Mouse (Mus musculus): ENCODE results near the gene Rictor. TPM values are rescaled to one million over a fixed set of nuclear protein-coding genes. Genes with fewer than 3 reads are reported as not detected.

Rictor gene
- total and polyA plus RNA-seq, 3 experiments, result 10.3 to 10.6 TPM; not detected in 1

- DNase-seq (ENCODE audit: low read depth, low spot score), result no peak
- Histone ChIP-seq H3K9ac (ENCODE audit: control insufficient read depth, low read depth, low read length, poor library complexity, severe bottlenecking) (no peak overlapping the region), H3K79me2 (ENCODE audit: control insufficient read depth, insufficient read depth, low read length, poor library complexity) (no peaks in the 10 kb centered on the region), H3K4me3 (ENCODE audit: control insufficient read depth in 1 of 2, insufficient read depth in 1 of 2, low read depth in 2 of 2, low read length in 2 of 2) (no peak overlapping the region), H3K27ac (ENCODE audit: control insufficient read depth, low read depth, low read length) (no peak overlapping the region), H3K9me3 (replicated peaks; ENCODE audit: insufficient read depth, low read length) (no peaks in the 10 kb centered on the region), H3K4me1 (ENCODE audit: control insufficient read depth in 1 of 2, insufficient read depth in 2 of 2, low read length in 2 of 2) (no peaks in the 10 kb centered on the region), H3K36me3 (ENCODE audit: control insufficient read depth in 1 of 2, insufficient read depth in 2 of 2, low read length in 2 of 2) (no peaks in the 10 kb centered on the region), H3K27me3 (ENCODE audit: control insufficient read depth in 1 of 2, insufficient read depth in 2 of 2, low read length in 2 of 2) (no peaks in the 10 kb centered on the region)
- no peak for TF ChIP-seq TCF12 (IDR thresholded peaks at IDR 0.05; ENCODE audit: low read depth, low read length)
- no peak for TF ChIP-seq POLR2A (IDR thresholded peaks at IDR 0.05; ENCODE audit: control insufficient read depth in 1 of 2, insufficient read depth in 1 of 2, low read depth in 1 of 2, low read length in 2 of 2, poor library complexity in 1 of 2)
- TF ChIP-seq ZNF384 (IDR thresholded peaks at IDR 0.05; ENCODE audit: low read depth, low read length), result no peak
- no peak for TF ChIP-seq E2F4 (IDR thresholded peaks at IDR 0.05; ENCODE audit: borderline replicate concordance, low read depth, low read length)
- no peak for TF ChIP-seq USF1 (IDR thresholded peaks at IDR 0.05; ENCODE audit: low read depth, low read length)
- TF ChIP-seq NELFE (IDR thresholded peaks at IDR 0.05; ENCODE audit: low read depth, low read length), result no peak
- no peak for TF ChIP-seq MAZ (IDR thresholded peaks at IDR 0.05; ENCODE audit: low read depth, low read length)
- TF ChIP-seq MAX (IDR thresholded peaks at IDR 0.05; ENCODE audit: low read length), result no peak
Observed at GRCm38 (mm10) chr15:6815807-6816206, 107.6 kb downstream of the Rictor start.

- no peak overlapping the region for H3K4me3 ChIP-seq (ENCODE audit: control insufficient read depth in 1 of 2, insufficient read depth in 1 of 2, low read depth in 2 of 2, low read length in 2 of 2)
Observed at GRCm38 (mm10) chr15:6840199-6840598, 132.0 kb downstream of the Rictor start.

GRCm38 (mm10) chr15:6849851-6850250 is 141.7 kb downstream of the Rictor start:
- no peak overlapping the region for H3K9ac ChIP-seq (ENCODE audit: control insufficient read depth, low read depth, low read length, poor library complexity, severe bottlenecking)
- no peaks in the 10 kb centered on the region for H3K4me1 ChIP-seq (ENCODE audit: control insufficient read depth in 1 of 2, insufficient read depth in 2 of 2, low read length in 2 of 2)
- no peaks in the 10 kb centered on the region for H3K9me3 ChIP-seq (replicated peaks; ENCODE audit: insufficient read depth, low read length)
- TF ChIP-seq SIN3A (IDR thresholded peaks at IDR 0.05; ENCODE audit: low read length), result no peak
- TF ChIP-seq RAD21 (IDR thresholded peaks at IDR 0.05; ENCODE audit: low read depth, low read length), result no peak
- H3K27ac ChIP-seq (ENCODE audit: control insufficient read depth, low read depth, low read length), result no peak overlapping the region
- H3K79me2 ChIP-seq (ENCODE audit: control insufficient read depth, insufficient read depth, low read length, poor library complexity), result no peaks in the 10 kb centered on the region
- no peaks in the 10 kb centered on the region; a peak in 2 of 4 replicates for H3K27me3 ChIP-seq (ENCODE audit: control insufficient read depth in 1 of 2, insufficient read depth in 2 of 2, low read length in 2 of 2)
- no peak overlapping the region for H3K4me3 ChIP-seq (ENCODE audit: control insufficient read depth in 1 of 2, insufficient read depth in 1 of 2, low read depth in 2 of 2, low read length in 2 of 2)
- no peaks in the 10 kb centered on the region for H3K36me3 ChIP-seq (ENCODE audit: control insufficient read depth in 1 of 2, insufficient read depth in 2 of 2, low read length in 2 of 2)
- DNase-seq (ENCODE audit: low read depth, low spot score), result no peak

More at GRCm38 (mm10) chr15:6840199-6840598, 132.0 kb downstream of the Rictor start:
- no peaks in the 10 kb centered on the region for H3K9me3 ChIP-seq (replicated peaks; ENCODE audit: insufficient read depth, low read length)
- H3K9ac ChIP-seq (ENCODE audit: control insufficient read depth, low read depth, low read length, poor library complexity, severe bottlenecking), result no peak overlapping the region
- peak; percentile 46 for DNase-seq (ENCODE audit: low read depth, low spot score)
- H3K27me3 ChIP-seq (ENCODE audit: control insufficient read depth in 1 of 2, insufficient read depth in 2 of 2, low read length in 2 of 2), result peaks cover 3 to 5% of the 10 kb centered on the region in 2 experiments
- no peak for TF ChIP-seq NELFE (IDR thresholded peaks at IDR 0.05; ENCODE audit: low read depth, low read length)
- TF ChIP-seq MAFK (IDR thresholded peaks at IDR 0.05; ENCODE audit: borderline replicate concordance, low read depth, low read length), result no peak
- peak; percentile 18 to 62 (median 31); a peak in 5 of 6 replicates for TF ChIP-seq CTCF (IDR thresholded peaks at IDR 0.05 in 2 of 3, conservative IDR thresholded peaks at IDR 0.05 in 1 of 3; ENCODE audit: control insufficient read depth in 1 of 3, insufficient read depth in 1 of 3, low read depth in 2 of 3, low read length in 3 of 3, poor library complexity in 1 of 3, severe bottlenecking in 1 of 3)
- 0 out of 2 replicates have a peak, but pooled peaks have one; percentile 12 for TF ChIP-seq ZC3H11A (IDR thresholded peaks at IDR 0.05; ENCODE audit: low read depth, low read length)
- peak; percentile 50 for TF ChIP-seq SMC3 (IDR thresholded peaks at IDR 0.05; ENCODE audit: low read depth, low read length)
- peak; percentile 49 for TF ChIP-seq RAD21 (IDR thresholded peaks at IDR 0.05; ENCODE audit: low read depth, low read length)
- no peak for TF ChIP-seq ZMIZ1 (IDR thresholded peaks at IDR 0.05; ENCODE audit: low read depth, low read length)
- H3K36me3 ChIP-seq (ENCODE audit: control insufficient read depth in 1 of 2, insufficient read depth in 2 of 2, low read length in 2 of 2), result no peaks in the 10 kb centered on the region
- H3K4me1 ChIP-seq (ENCODE audit: control insufficient read depth in 1 of 2, insufficient read depth in 2 of 2, low read length in 2 of 2), result no peaks in the 10 kb centered on the region
- no peaks in the 10 kb centered on the region for H3K79me2 ChIP-seq (ENCODE audit: control insufficient read depth, insufficient read depth, low read length, poor library complexity)
- H3K27ac ChIP-seq (ENCODE audit: control insufficient read depth, low read depth, low read length), result no peak overlapping the region

Other genes with a start within 250 kb of the Rictor start
- 196 and 208 TPM in 2 replicates for gene Fyb, start 185.5 kb upstream of the Rictor start, total RNA-seq (2012; rRNA removed)
- 100 to 1,000 TPM in 1 of 2 experiments, not detected in 1; 175 TPM for gene Fyb, start 185.5 kb upstream of the Rictor start, polyA plus RNA-seq (2012; ENCODE audit: insufficient read depth in 1 of 2, insufficient read length in 2 of 2, low read depth in 1 of 2, low replicate concordance in 2 of 2, missing spikeins in 1 of 2)
- gene Osmr, start 166.6 kb downstream of the Rictor start, total RNA-seq (2012; rRNA removed), result not detected in 2 replicates
- gene Osmr, start 166.6 kb downstream of the Rictor start, polyA plus RNA-seq (2012; ENCODE audit: insufficient read depth in 1 of 2, insufficient read length in 2 of 2, low read depth in 1 of 2, low replicate concordance in 2 of 2, missing spikeins in 1 of 2), result not detected